10 mouse cellular contexts compared by ENCODE assay signal in genomic region chr9:62491104-62491503, GRCm38 (mm10). TPM values are rescaled to one million over a fixed set of nuclear protein-coding genes. Genes with fewer than 3 reads are reported as not detected.
DNase-seq lines count a peak whose midpoint lies in the region; ATAC-seq and TF ChIP-seq lines count a peak whose summit lies in the region.
"Had no signal": no experiment of that assay in that cellular context is flagged by ENCODE, and none has a peak within 500 bp of the region (broad histone marks: within the 10 kb centered on the region; RNA-seq: fewer than 3 reads in every experiment).

No protein-coding gene starts in this region.

- DNase-seq in forebrain, postnatal 0 days, result no peak
- peak; percentile 47 for DNase-seq in WW6 (ENCODE audit: low read depth, low spot score)
- peak; percentile 89 for DNase-seq in heart, embryonic 10.5 days (ENCODE audit: low spot score)
- peak; percentile 39 for DNase-seq in liver, embryonic 13.5 days
- no peak for DNase-seq in right cerebral cortex, postnatal 14 days
- no peak for DNase-seq in layer of hippocampus, adult 9-11 months

- no peak overlapping the region for H3K4me3 ChIP-seq in forebrain, postnatal 0 days (ENCODE audit: low read depth, low read length)
- no peak overlapping the region for H3K4me3 ChIP-seq in forebrain, embryonic 16.5 days (replicated peaks; ENCODE audit: low read length)
- H3K4me3 ChIP-seq in heart, embryonic 10.5 days, result no peak overlapping the region
- H3K4me3 ChIP-seq in liver, embryonic 13.5 days (replicated peaks), result no peak overlapping the region
- H3K4me3 ChIP-seq: neural tube, embryonic 13.5 days had no signal

- H3K4me1 ChIP-seq in forebrain, postnatal 0 days (ENCODE audit: insufficient read depth), result 0 out of 2 replicates have a peak, but pooled peaks cover 4% of the 10 kb centered on the region
- H3K4me1 ChIP-seq in forebrain, embryonic 16.5 days (replicated peaks; ENCODE audit: control insufficient read depth, insufficient read depth, low read length), result peaks cover 24% of the 10 kb centered on the region
- peaks cover 40% of the 10 kb centered on the region for H3K4me1 ChIP-seq in heart, embryonic 10.5 days
- peaks cover 17% of the 10 kb centered on the region for H3K4me1 ChIP-seq in liver, embryonic 13.5 days (replicated peaks)

- no peak overlapping the region for H3K27ac ChIP-seq in forebrain, postnatal 0 days (ENCODE audit: low read depth, low read length)
- H3K27ac ChIP-seq in forebrain, embryonic 16.5 days (ENCODE audit: low read length), result no peak overlapping the region
- H3K27ac ChIP-seq in heart, embryonic 10.5 days, result peak overlapping the region; percentile 64
- no peak overlapping the region for H3K27ac ChIP-seq in liver, embryonic 13.5 days
- H3K27ac ChIP-seq: neural tube, embryonic 13.5 days had no signal

- ATAC-seq in forebrain, postnatal 0 days, result no peak
- ATAC-seq in forebrain, embryonic 16.5 days, result no peak
- ATAC-seq in liver, embryonic 13.5 days (ENCODE audit: low read depth), result peak; percentile 85
- no peak for ATAC-seq in inflammation-experienced regulatory T-cells, adult 6 months
- ATAC-seq: Patski had no signal

- no peak overlapping the region for H3K9ac ChIP-seq in forebrain, postnatal 0 days
- no peak overlapping the region for H3K9ac ChIP-seq in forebrain, embryonic 16.5 days (replicated peaks; ENCODE audit: low read depth, low read length)
- no peak overlapping the region for H3K9ac ChIP-seq in liver, embryonic 13.5 days
- H3K9ac ChIP-seq: neural tube, embryonic 13.5 days had no signal

- 72% methylated on average over 3 of the region's 3 CpGs for WGBS in forebrain, postnatal 0 days
- WGBS in forebrain, embryonic 16.5 days, result 85% methylated on average over 3 of the region's 3 CpGs
- 28% methylated on average over 3 of the region's 3 CpGs for WGBS in heart, embryonic 10.5 days
- WGBS in liver, embryonic 13.5 days (ENCODE audit: insufficient replicate concordance), result 22% methylated on average over 3 of the region's 3 CpGs

- TF ChIP-seq CTCF in forebrain, postnatal 0 days (IDR thresholded peaks at IDR 0.05; ENCODE audit: low read depth), result peak; percentile 13; the same call in 1 of the 2 replicates

- H3K4me2 ChIP-seq in forebrain, postnatal 0 days (ENCODE audit: low read depth), result no peak overlapping the region
- H3K4me2 ChIP-seq in forebrain, embryonic 16.5 days (ENCODE audit: low read length), result no peak overlapping the region
- H3K4me2 ChIP-seq in liver, embryonic 13.5 days, result no peak overlapping the region
- H3K4me2 ChIP-seq: neural tube, embryonic 13.5 days had no signal

- no peaks in the 10 kb centered on the region for H3K36me3 ChIP-seq in forebrain, postnatal 0 days (ENCODE audit: insufficient read depth)
- peaks cover 2% of the 10 kb centered on the region; the same call in 1 of the 2 replicates for H3K36me3 ChIP-seq in forebrain, embryonic 16.5 days (ENCODE audit: control insufficient read depth, insufficient read depth)
- no peaks in the 10 kb centered on the region for H3K36me3 ChIP-seq in heart, embryonic 10.5 days
- no peaks in the 10 kb centered on the region for H3K36me3 ChIP-seq in liver, embryonic 13.5 days

- no peaks in the 10 kb centered on the region for H3K27me3 ChIP-seq in forebrain, postnatal 0 days (ENCODE audit: insufficient read depth, low read length)
- H3K27me3 ChIP-seq in forebrain, embryonic 16.5 days (replicated peaks; ENCODE audit: control insufficient read depth, insufficient read depth, low read length), result no peaks in the 10 kb centered on the region
- H3K27me3 ChIP-seq in heart, embryonic 10.5 days (ENCODE audit: insufficient read depth, poor library complexity, severe bottlenecking), result no peaks in the 10 kb centered on the region
- no peaks in the 10 kb centered on the region for H3K27me3 ChIP-seq in liver, embryonic 13.5 days
- H3K27me3 ChIP-seq: neural tube, embryonic 13.5 days; Patski had no signal

- H3K9me3 ChIP-seq in forebrain, postnatal 0 days (ENCODE audit: low read length), result no peaks in the 10 kb centered on the region
- no peaks in the 10 kb centered on the region for H3K9me3 ChIP-seq in forebrain, embryonic 16.5 days (ENCODE audit: control insufficient read depth, low read length)
- H3K9me3 ChIP-seq in heart, embryonic 10.5 days, result no peaks in the 10 kb centered on the region
- H3K9me3 ChIP-seq in liver, embryonic 13.5 days (replicated peaks), result no peaks in the 10 kb centered on the region
- H3K9me3 ChIP-seq: neural tube, embryonic 13.5 days had no signal

RNA-seq across cellular contexts. Expression of gene Coro2b, which starts 45.7 kb away (rescaled TPM):
- total RNA-seq in forebrain, postnatal 0 days (2014; rRNA removed), result 43.3 and 53.2 TPM in 2 replicates
- 24.7 and 31.6 TPM in 2 replicates for polyA plus RNA-seq in forebrain, postnatal 0 days (2015; fragmentation: Nextera tagmentation; extraction: Ambion mirVana)
- 41.7 and 44.9 TPM in 2 replicates for polyA plus RNA-seq in forebrain, embryonic 16.5 days (2015; fragmentation: Nextera tagmentation; extraction: Ambion mirVana)
- polyA plus RNA-seq in heart, embryonic 10.5 days (2016; fragmentation: Nextera tagmentation; extraction: Ambion mirVana), result 6.0 and 6.3 TPM in 2 replicates
- 0.98 and 1.2 TPM in 2 replicates for polyA plus RNA-seq in liver, embryonic 13.5 days (2015; fragmentation: Nextera tagmentation; extraction: Ambion mirVana)
- 1 to 10 TPM in 2 of 3 experiments, under 1 TPM in 1; 0.33 to 3.8 (median 1.2) TPM for polyA plus RNA-seq in inflammation-experienced regulatory T-cells, adult 6 months (2017; shearing (Covaris generic))

Comparison
In these comparisons a context has a peak if more than half of its experiments do, and no peak if none do; other contexts are left out.
1. DNase-seq: peak in WW6 (single experiment), heart, embryonic 10.5 days (single experiment) and liver, embryonic 13.5 days (single experiment); none in forebrain, postnatal 0 days (single experiment), right cerebral cortex, postnatal 14 days (single experiment) and layer of hippocampus, adult 9-11 months (single experiment).